Mouse (Mus musculus): ENCODE results near the gene Tshz2. TPM values are rescaled to one million over a fixed set of nuclear protein-coding genes. Genes with fewer than 3 reads are reported as not detected.

The Tshz2 gene
- total RNA-seq, 2 experiments from 2014 or later: not detected

GRCm38 (mm10) chr2:169783681-169784033, 150.8 kb downstream of the Tshz2 start:
- ATAC-seq (replicated peaks; ENCODE audit: low FRiP score, low TSS enrichment, poor library complexity, severe bottlenecking): peak; percentile 42

GRCm38 (mm10) chr2:169787381-169787780, 154.6 kb downstream of the Tshz2 start:
- ATAC-seq (replicated peaks; ENCODE audit: low FRiP score, low TSS enrichment, poor library complexity, severe bottlenecking): no peak

- ATAC-seq (replicated peaks; ENCODE audit: low FRiP score, low TSS enrichment, poor library complexity, severe bottlenecking): no peak
Measured at GRCm38 (mm10) chr2:169787906-169788305, 155.1 kb downstream of the Tshz2 start.

GRCm38 (mm10) chr2:169790439-169791131, 157.8 kb downstream of the Tshz2 start:
- ATAC-seq (replicated peaks; ENCODE audit: low FRiP score, low TSS enrichment, poor library complexity, severe bottlenecking): 0 out of 2 replicates have a peak, but pooled peaks have one; percentile 47

DNA sequence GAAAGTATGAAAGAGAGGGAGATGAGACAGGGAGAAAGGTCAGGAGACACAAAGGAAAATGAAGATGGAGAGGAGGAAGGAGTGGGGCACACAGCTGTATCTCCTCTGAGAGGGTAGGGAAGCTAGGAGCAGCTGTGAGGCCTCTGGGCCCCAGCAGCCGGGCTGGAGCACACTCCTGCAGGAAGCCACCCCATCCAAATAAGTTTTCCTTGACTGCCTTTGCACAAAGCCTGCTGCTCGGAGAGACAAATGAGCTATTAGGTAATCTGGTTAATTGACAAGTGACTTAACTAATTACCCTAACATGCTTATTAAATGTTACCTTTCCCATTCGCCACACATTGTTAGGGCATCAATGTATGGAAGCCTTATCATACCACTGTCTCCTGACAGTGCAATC, 159.9 kb downstream of the Tshz2 start:
- no peak for ATAC-seq (replicated peaks; ENCODE audit: low FRiP score, low TSS enrichment, poor library complexity, severe bottlenecking)

DNA sequence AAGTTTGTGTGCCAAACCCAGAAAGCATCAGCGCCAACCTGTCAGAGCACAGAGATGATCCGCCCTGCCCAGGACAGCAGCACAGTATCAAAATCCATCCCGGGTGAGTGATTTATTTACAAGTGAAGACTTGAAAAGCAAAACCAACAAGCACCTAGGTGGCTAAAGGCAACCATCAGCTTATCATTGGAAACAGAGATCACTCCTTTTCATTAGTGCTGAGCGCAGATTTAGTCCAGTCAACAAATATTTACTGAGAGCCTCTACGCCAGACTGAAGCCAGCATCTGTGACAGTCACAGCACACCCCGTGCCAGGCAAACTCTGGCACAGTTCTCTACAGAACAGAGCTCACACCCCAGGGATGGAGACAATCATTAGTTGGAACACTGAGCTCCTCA, 169.4 kb downstream of the Tshz2 start:
- ATAC-seq (replicated peaks; ENCODE audit: low FRiP score, low TSS enrichment, poor library complexity, severe bottlenecking): no peak

DNA sequence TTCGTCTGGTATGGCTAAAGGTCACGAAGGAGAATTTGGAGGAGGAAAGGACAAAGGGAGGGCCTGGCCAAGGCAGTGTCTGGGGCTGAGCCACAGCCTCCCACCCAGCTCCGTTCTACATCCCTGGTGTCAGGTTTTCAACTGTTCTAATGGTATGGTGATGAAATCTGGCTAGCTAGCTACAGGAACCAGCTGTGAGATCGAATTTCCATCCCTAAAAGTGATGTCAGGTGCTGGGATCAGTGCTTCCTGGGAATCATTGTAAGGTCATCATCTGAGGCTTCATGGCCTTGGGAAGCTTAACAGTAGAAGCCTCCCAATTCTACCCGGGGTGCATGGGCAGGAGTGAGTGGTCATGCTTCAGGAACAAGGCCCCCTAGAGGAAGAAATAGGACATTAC, 171.6 kb downstream of the Tshz2 start:
- no peak for ATAC-seq (replicated peaks; ENCODE audit: low FRiP score, low TSS enrichment, poor library complexity, severe bottlenecking)

DNA sequence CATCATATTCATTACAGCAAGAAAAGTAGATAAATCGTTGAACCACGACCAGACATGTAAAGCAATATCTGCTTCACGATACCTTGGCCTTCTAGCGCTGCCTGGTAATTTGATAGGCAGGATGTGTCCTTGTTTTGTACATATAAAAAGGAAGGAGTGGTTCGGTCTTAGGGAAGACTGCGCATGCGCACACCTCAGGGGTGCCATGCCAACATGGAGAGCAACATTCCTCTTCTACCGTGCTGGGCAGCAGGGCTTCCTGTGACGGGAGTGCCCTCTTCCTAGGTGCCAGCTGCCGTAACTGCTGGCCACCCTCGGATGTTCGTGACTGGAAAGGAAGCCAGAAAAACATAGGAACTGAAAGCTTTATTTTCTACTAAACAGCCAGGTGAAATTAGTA, 172.7 kb downstream of the Tshz2 start:
- ATAC-seq (replicated peaks; ENCODE audit: low FRiP score, low TSS enrichment, poor library complexity, severe bottlenecking): no peak

DNA sequence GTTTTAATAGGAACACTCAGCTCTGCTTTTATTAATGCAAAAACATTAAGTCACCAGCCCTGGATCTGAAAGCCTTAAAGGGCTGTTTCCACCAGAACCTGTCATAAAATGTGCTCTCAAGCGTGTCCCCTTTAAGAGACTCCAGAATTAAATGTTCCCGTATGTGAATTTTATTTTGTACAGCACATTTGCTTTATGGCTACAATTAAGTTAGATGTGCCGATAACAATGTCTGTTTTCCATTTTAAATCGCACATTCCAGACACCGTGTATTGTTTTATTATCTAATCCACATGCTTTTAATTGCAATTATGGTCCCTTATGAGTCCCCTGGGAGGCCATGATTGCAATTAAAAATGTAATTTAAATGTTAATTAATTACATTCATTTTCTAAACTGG, 178.8 kb downstream of the Tshz2 start:
- no peak for ATAC-seq (replicated peaks; ENCODE audit: low FRiP score, low TSS enrichment, poor library complexity, severe bottlenecking)

DNA sequence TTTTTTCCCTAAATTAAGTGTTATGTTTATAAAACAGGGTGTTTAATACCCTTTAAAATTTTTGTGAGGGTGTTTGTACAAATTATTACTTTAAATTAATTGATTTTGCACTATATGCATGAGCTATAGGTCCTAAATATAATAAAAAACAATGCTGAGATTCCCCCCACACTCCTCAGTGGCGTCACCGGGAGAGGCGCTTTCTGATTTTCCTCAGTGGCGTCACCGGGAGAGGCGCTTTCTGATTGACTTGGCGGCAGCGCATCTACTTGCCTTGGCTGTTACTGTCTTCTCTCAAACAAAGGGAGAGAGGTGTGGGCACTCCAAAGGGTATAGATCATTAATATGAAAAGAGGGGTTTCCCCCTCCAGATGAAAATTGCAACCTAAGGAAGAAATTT, 179.2 kb downstream of the Tshz2 start:
- no peak for ATAC-seq (replicated peaks; ENCODE audit: low FRiP score, low TSS enrichment, poor library complexity, severe bottlenecking)

- no peak for ATAC-seq (replicated peaks; ENCODE audit: low FRiP score, low TSS enrichment, poor library complexity, severe bottlenecking)
Measured at GRCm38 (mm10) chr2:169812940-169813339, 180.1 kb downstream of the Tshz2 start.

- ATAC-seq (replicated peaks; ENCODE audit: low FRiP score, low TSS enrichment, poor library complexity, severe bottlenecking): no peak
Measured at GRCm38 (mm10) chr2:169814351-169814750, 181.5 kb downstream of the Tshz2 start.

- ATAC-seq (replicated peaks; ENCODE audit: low FRiP score, low TSS enrichment, poor library complexity, severe bottlenecking): no peak
Measured at GRCm38 (mm10) chr2:169814757-169815156, 181.9 kb downstream of the Tshz2 start.

DNA sequence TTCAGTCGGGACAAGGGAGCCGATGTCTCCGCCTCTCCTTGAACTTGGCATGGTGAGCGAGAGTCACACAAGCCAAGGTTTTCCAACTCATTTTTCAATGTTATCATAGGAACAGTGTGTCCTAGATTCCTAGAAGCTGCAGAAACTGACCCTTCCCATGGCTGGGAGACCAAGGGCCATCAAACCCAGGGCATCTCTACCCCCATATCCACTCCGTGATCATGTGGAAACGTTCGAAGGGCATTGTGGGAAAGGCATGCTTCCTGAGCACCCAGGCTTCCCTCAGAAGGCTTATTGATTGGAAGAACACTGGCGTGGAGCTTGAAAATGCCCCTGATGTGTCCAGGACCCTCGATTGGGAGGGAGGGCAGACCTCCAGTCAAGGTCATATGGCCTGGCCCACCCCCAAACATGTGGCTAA, 188.2 kb downstream of the Tshz2 start:
- no peak for ATAC-seq (replicated peaks; ENCODE audit: low FRiP score, low TSS enrichment, poor library complexity, severe bottlenecking)

DNA sequence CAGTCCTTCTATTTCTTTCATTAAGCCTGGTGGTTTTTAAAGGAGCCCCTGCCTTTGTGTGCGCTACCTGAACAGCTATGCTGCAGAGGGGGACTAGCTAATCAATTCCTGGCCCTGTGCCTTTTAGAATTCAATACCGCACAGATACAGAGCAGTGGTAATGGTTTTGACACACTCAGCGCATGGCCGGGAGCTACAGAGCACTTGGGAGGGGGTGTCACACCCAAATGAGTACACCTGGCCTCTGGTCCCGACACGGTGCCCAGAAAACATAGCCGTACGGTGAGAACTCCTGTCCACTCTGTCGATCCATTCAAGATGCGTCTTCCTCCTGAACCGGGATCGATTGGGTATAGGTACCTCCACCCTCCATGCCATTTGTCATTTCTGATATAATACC, 193.1 kb downstream of the Tshz2 start:
- ATAC-seq (replicated peaks; ENCODE audit: low FRiP score, low TSS enrichment, poor library complexity, severe bottlenecking): no peak

DNA sequence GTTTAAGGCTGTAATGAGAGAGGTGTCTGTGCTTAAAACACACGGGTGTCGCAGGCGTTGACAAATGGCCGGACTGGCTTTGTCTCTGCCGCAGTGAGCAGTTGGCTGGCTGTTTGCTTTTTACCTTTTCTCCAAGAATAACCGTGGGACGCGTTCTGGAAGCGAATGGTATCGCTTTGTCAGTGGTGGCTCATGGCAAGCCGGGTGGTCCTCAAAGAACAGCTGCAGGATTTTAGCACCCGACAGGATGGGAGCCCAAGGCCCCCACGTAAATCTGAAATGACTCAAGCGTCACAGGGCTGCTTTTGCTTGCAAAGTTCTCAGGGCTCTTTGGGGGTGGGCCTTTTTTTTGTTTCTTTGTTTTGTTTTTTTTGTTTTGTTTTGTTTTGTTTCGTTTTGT, 193.5 kb downstream of the Tshz2 start:
- ATAC-seq (replicated peaks; ENCODE audit: low FRiP score, low TSS enrichment, poor library complexity, severe bottlenecking): no peak

DNA sequence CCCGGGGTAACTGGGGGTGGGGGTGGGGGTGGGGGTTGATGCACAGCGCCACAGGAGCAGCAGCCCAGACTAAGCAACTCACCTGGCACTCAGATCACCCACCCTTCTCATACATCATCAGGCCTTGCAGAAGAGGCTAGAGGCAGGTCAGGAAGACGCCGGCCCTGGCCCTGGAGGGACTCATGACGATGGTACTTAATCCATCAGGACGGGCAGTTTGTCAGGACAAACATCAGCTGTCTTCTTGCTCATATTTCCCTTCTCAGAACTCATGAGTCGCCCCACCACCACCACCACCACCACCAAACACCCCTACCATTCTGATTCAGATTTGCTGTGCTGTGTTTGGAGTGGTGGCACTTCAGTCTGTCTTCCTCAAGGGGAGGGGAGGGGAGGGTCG, 194.0 kb downstream of the Tshz2 start:
- ATAC-seq (replicated peaks; ENCODE audit: low FRiP score, low TSS enrichment, poor library complexity, severe bottlenecking): no peak

- no peak for ATAC-seq (replicated peaks; ENCODE audit: low FRiP score, low TSS enrichment, poor library complexity, severe bottlenecking)
Measured at GRCm38 (mm10) chr2:169832184-169832583, 199.4 kb downstream of the Tshz2 start.

GRCm38 (mm10) chr2:169833638-169834037, 200.8 kb downstream of the Tshz2 start:
- ATAC-seq (replicated peaks; ENCODE audit: low FRiP score, low TSS enrichment, poor library complexity, severe bottlenecking): no peak

DNA sequence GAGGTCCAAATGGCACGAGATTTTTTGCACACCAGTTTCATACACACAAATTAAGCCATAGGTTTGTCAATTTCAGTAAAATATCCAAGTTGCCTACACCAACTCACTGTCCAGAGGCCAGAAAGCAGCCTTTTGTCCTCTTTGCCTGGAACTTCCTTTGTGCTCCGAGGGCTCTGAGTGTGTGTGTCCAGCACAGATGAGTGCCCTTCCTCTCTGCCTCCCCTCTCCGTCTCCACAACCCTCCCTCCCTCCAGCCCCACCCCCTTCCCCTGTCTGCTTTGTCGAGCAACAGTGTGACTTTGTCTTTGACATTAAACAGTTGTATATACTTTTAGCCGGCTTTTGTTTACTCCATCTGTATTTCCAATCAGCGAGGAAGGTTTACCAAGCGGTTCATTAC, 201.8 kb downstream of the Tshz2 start:
- ATAC-seq (replicated peaks; ENCODE audit: low FRiP score, low TSS enrichment, poor library complexity, severe bottlenecking): no peak

DNA sequence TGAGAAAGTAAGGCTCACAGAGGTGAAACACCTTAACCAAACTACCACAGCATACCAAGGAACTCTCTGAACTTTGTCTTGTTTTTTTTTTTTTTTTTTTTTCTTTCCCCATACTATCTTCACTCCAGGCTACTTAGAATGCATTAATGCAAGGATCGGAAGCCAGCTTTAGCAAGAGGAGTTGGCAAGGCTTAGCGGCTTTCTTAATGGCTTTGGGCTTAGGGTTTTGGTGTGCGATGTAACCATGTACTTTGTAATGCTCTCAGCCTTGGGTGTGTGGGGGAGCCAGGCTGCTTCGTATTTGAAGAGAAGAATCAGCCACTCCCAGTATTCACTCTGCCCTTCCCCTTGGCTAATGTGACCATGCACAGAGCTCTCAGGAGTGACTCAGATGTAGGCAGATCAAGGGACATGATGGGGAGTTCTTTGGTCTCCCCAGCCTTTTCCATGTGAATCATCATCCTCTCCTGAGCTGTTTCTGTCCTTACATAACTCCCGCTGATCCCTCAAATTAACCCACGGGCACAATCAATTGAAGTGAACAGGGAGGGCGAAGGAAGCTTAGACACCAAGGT, 204.3 kb downstream of the Tshz2 start:
- no peak for ATAC-seq (replicated peaks; ENCODE audit: low FRiP score, low TSS enrichment, poor library complexity, severe bottlenecking)

GRCm38 (mm10) chr2:169838521-169838920, 205.7 kb downstream of the Tshz2 start:
- no peak for ATAC-seq (replicated peaks; ENCODE audit: low FRiP score, low TSS enrichment, poor library complexity, severe bottlenecking)

All from megakaryocyte-erythroid progenitor cell, adult 5-6 weeks (primary cell).